Mouse (Mus musculus) lung, embryonic 14.5 days (tissue): ENCODE data around the gene Gm49416. TPM values are rescaled to one million over a fixed set of nuclear protein-coding genes. Genes with fewer than 3 reads are reported as not detected.

ENCODE experiments used
- ATAC-seq: fragments of 200-750 bp; cut with Nextera tagmentation; 2 replicates; pipeline ENCODE4 v1.8.0; 2017; ENCODE audit warnings: mild to moderate bottlenecking, moderate TSS enrichment, moderate library complexity; ENCODE audit not compliant: insufficient read depth
- DNase-seq: peaks from one replicate; pipeline ENCODE4 v3.0.0-alpha.2; 2015
- H3K27ac ChIP-seq: fragments of 300-500 bp; sonication (generic); 2 replicates; pipeline ENCODE4 v1.5.1; 2014; ENCODE audit warnings: low read depth, mild to moderate bottlenecking, moderate library complexity
- H3K27me3 ChIP-seq: fragments of 300-500 bp; sonication (generic); 2 replicates; pipeline ENCODE4 v1.6.1; 2014; ENCODE audit warnings: low read length, control low read depth; ENCODE audit not compliant: insufficient read depth
- H3K36me3 ChIP-seq: fragments of 300-500 bp; sonication (generic); 2 replicates; pipeline ENCODE4 v1.6.1; 2014; ENCODE audit warnings: control low read depth; ENCODE audit not compliant: insufficient read depth
- H3K4me1 ChIP-seq: fragments of 300-500 bp; sonication (generic); 2 replicates; pipeline ENCODE4 v1.6.1; 2014; ENCODE audit warnings: antibody characterized with exemption, control low read depth; ENCODE audit not compliant: insufficient read depth
- H3K4me2 ChIP-seq: fragments of 300-500 bp; sonication (generic); 2 replicates; pipeline ENCODE4 v1.6.1; 2014; ENCODE audit warnings: mild to moderate bottlenecking
- H3K4me3 ChIP-seq: fragments of 300-500 bp; sonication (generic); 2 replicates; pipeline ENCODE4 v1.5.1; 2014; ENCODE audit warnings: low read depth, low read length
- H3K9ac ChIP-seq: fragments of 300-500 bp; sonication (generic); 2 replicates; pipeline ENCODE4 v1.6.1; 2014
- H3K9me3 ChIP-seq: fragments of 300-500 bp; sonication (generic); 2 replicates; pipeline ENCODE4 v1.6.1; 2016; ENCODE audit warnings: low read depth, low read length, control low read depth
- CTCF ChIP-seq: IDR thresholded peaks from 2 replicates; pipeline ENCODE4 v1.5.1; 2016; ENCODE audit warnings: antibody characterized with exemption, low read depth
- WGBS: fragments of 180-500 bp; shearing (Covaris S2); extraction: QIAGEN DNeasy Blood & Tissue Kit; methylation state at CpG from one replicate; pipeline ENCODE4 v1.1.7; 2014; 5-methylcytosine and 5-hydroxymethylcytosine counted together
- polyA plus RNA-seq: library from polyadenylated mRNA; unstranded; fragments of >200 nt; fragmentation: Nextera tagmentation; extraction: Ambion mirVana; gene quantifications from 2 replicates; pipeline ENCODE4 v1.2.1, GENCODE M21; 2014

Gm49416 gene
- polyA plus RNA-seq, 1 experiment from 2014 or later = 0.37 TPM

- TF ChIP-seq CTCF = no peak
- Histone ChIP-seq H3K9me3 (no peaks in the 10 kb centered on the region), H3K27me3 (no peaks in the 10 kb centered on the region), H3K36me3 (peaks cover 66% of the 10 kb centered on the region), H3K27ac (no peak overlapping the region), H3K4me1 (no peaks in the 10 kb centered on the region), H3K4me3 (no peak overlapping the region), H3K9ac (no peak overlapping the region), H3K4me2 (no peak overlapping the region)
- ATAC-seq = no peak
- no peak for DNase-seq
- 80% methylated on average over 2 of the region's 2 CpGs for WGBS
Measured at GRCm38 (mm10) chr19:8936736-8937135, 48.0 kb downstream of the Gm49416 start.

DNA sequence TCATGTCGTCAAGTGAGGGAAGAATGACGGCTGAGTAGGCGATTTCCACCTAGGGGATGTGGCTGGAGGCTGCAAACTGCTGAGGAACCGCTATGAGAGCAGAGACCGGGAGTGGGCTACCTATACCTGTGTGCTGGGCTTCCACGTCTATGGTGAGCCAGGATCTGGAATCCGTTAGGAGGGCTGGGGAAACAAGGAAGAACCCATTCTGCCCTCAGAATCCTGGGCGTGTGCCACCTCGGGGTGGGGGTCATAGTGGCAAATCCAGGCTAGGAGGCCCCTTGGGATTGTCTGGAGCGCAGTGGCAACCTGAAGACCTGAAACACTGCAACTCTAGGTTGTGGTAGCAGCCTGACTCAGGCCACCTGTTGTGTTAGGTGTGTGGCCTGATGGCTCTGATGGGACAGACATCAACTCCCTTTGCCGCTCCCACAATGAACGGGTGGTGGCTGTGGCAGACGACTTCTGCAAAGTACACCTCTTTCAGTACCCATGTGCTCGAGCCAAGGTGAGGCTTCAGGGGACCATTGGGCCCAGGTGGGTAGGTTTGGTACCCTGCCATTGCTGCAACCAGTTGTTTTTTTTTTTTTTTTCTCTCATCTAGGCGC is 51.9 kb downstream of the Gm49416 start:
- Histone ChIP-seq H3K9me3 (no peaks in the 10 kb centered on the region), H3K4me3 (no peak overlapping the region), H3K36me3 (peaks cover 60% of the 10 kb centered on the region), H3K9ac (peak overlapping the region; percentile 58; the same call in 1 of the 2 replicates), H3K4me2 (peak overlapping the region; percentile 82), H3K27ac (no peak overlapping the region), H3K4me1 (peaks cover 15% of the 10 kb centered on the region), H3K27me3 (no peaks in the 10 kb centered on the region)
- 74% methylated on average over 15 of the region's 15 CpGs for WGBS
- no peak for ATAC-seq
- TF ChIP-seq CTCF = no peak
- DNase-seq = no peak

DNA sequence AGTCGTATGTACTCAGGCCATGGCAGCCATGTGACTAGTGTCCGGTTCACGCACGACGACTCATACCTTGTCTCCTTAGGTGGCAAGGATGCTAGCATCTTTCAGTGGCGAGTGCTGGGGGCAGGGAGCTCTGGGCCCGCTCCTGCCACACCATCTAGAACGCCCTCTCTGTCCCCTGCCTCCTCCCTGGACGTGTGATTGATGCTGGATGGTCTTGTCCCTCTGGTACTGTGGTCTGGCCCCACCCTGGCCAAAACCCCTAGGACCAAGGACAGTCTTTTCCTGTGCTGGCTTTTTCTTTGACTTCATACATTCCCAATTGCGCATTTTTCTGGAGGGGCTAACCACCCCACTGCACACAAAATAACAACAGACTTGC is 52.4 kb downstream of the Gm49416 start:
- Histone ChIP-seq H3K36me3 (peaks cover 62% of the 10 kb centered on the region), H3K4me3 (peak overlapping the region; percentile 96), H3K27ac (peak overlapping the region; percentile 82), H3K9ac (peak overlapping the region; percentile 58), H3K27me3 (no peaks in the 10 kb centered on the region), H3K4me2 (peak overlapping the region; percentile 82), H3K4me1 (peaks cover 15% of the 10 kb centered on the region), H3K9me3 (no peaks in the 10 kb centered on the region)
- 34% methylated on average over 10 of the region's 10 CpGs for WGBS
- no peak for DNase-seq
- TF ChIP-seq CTCF = no peak
- peak; percentile 34; the same call in 1 of the 2 replicates for ATAC-seq

GRCm38 (mm10) chr19:8941515-8942217 is 52.9 kb downstream of the Gm49416 start, which contains the start of gene Mta2:
Gene Mta2, plus strand, starts transcription at chr19:8941875.
- peaks cover 15% of the 10 kb centered on the region for H3K4me1 ChIP-seq
- H3K36me3 ChIP-seq = peaks cover 62% of the 10 kb centered on the region
- peak; percentile 95 for ATAC-seq
- H3K4me3 ChIP-seq = peak within 1 kb of the TSS; percentile 96
- WGBS = under 1% methylated on average over 64 of the region's 64 CpGs
- no peaks in the 10 kb centered on the region for H3K9me3 ChIP-seq
- DNase-seq = peak; percentile 99
- peak within 1 kb of the TSS; percentile 99 for H3K27ac ChIP-seq
- peak within 1 kb of the TSS; percentile 99 for H3K9ac ChIP-seq
- peak within 1 kb of the TSS; percentile 82 for H3K4me2 ChIP-seq
- 0 out of 2 replicates have a peak, but pooled peaks have one; percentile 14 for TF ChIP-seq CTCF
- no peaks in the 10 kb centered on the region for H3K27me3 ChIP-seq

GRCm38 (mm10) chr19:8942276-8942964 is 53.7 kb downstream of the Gm49416 start:
- ATAC-seq (peak; percentile 35), DNase-seq (peak; percentile 61)
- Histone ChIP-seq H3K27me3 (no peaks in the 10 kb centered on the region), H3K4me3 (peak overlapping the region; percentile 96), H3K4me1 (peaks cover 15% of the 10 kb centered on the region), H3K36me3 (peaks cover 62% of the 10 kb centered on the region), H3K27ac (peak overlapping the region; percentile 99), H3K9ac (peak overlapping the region; percentile 99), H3K4me2 (peak overlapping the region; percentile 82), H3K9me3 (no peaks in the 10 kb centered on the region)
- TF ChIP-seq CTCF = no peak
- under 1% methylated on average over 46 of the region's 46 CpGs for WGBS

GRCm38 (mm10) chr19:8943047-8943446 is 54.3 kb downstream of the Gm49416 start:
- Histone ChIP-seq H3K9me3 (no peaks in the 10 kb centered on the region), H3K36me3 (peaks cover 65% of the 10 kb centered on the region), H3K4me3 (peak overlapping the region; percentile 96), H3K27ac (peak overlapping the region; percentile 99; the same call in 1 of the 2 replicates), H3K4me2 (peak overlapping the region; percentile 82), H3K27me3 (no peaks in the 10 kb centered on the region), H3K9ac (peak overlapping the region; percentile 99), H3K4me1 (peaks cover 15% of the 10 kb centered on the region)
- ATAC-seq (no peak), DNase-seq (peak; percentile 15)
- WGBS = 49% methylated on average over 2 of the region's 2 CpGs
- TF ChIP-seq CTCF = no peak

DNA sequence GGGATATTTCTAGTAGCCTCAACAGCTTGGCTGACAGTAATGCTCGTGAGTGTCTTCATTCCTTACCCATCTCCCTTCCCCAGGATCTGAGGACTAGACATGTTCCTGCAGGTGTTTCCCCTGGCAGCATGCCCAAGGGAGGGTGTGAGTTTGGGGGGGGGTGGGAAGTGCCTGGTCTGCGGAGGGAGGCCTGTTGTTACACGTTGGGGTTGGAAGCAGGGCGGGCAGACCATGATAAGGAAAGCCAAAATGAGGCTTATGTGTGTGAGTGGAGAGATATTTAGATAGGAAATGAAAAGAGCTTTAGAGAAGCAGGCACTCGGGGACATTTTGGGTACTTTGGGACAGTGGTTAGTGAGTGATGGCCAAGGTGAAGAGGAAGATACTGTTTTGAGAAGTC is 55.3 kb downstream of the Gm49416 start:
- peak; percentile 22 for DNase-seq
- H3K4me2 ChIP-seq = peak overlapping the region; percentile 82
- no peak for ATAC-seq
- no peaks in the 10 kb centered on the region for H3K9me3 ChIP-seq
- 0 out of 2 replicates have a peak overlapping the region, but pooled peaks have one; percentile 19 for H3K27ac ChIP-seq
- TF ChIP-seq CTCF = no peak
- no peaks in the 10 kb centered on the region for H3K27me3 ChIP-seq
- peak overlapping the region; percentile 96 for H3K4me3 ChIP-seq
- peak overlapping the region; percentile 99 for H3K9ac ChIP-seq
- WGBS = 24% methylated on average over 5 of the region's 5 CpGs
- H3K4me1 ChIP-seq = peaks cover 15% of the 10 kb centered on the region
- H3K36me3 ChIP-seq = peaks cover 65% of the 10 kb centered on the region
